Mouse (Mus musculus): ENCODE measurements around the gene Pdlim5. TPM values are rescaled to one million over a fixed set of nuclear protein-coding genes. Genes with fewer than 3 reads are reported as not detected.
"Not testable (repeated sequence)": the region's sequence is repeated elsewhere in the genome, so short reads cannot be mapped to it uniquely, and the experiment has no call there.

Gene Pdlim5
- total RNA-seq, 2 experiments from 2014 or later, result 16.7 to 17.5 TPM

GRCm38 (mm10) chr3:142209057-142209456 is 186.4 kb downstream of the Pdlim5 start:
- no peak for ATAC-seq (replicated peaks; ENCODE audit: poor library complexity, severe bottlenecking)

GRCm38 (mm10) chr3:142207488-142207887 is 188.0 kb downstream of the Pdlim5 start:
- ATAC-seq (replicated peaks; ENCODE audit: poor library complexity, severe bottlenecking), result no peak

- no peak for ATAC-seq (replicated peaks; ENCODE audit: poor library complexity, severe bottlenecking)
These were observed 189.2 kb downstream of the Pdlim5 start for GRCm38 (mm10) chr3:142206316-142206715.

GRCm38 (mm10) chr3:142196142-142196541 is 199.4 kb downstream of the Pdlim5 start:
- ATAC-seq (replicated peaks; ENCODE audit: poor library complexity, severe bottlenecking), result no peak

- not testable (repeated sequence) for ATAC-seq (replicated peaks; ENCODE audit: poor library complexity, severe bottlenecking)
These were observed 203.9 kb downstream of the Pdlim5 start for GRCm38 (mm10) chr3:142191627-142192026.

Other genes with a start within 250 kb of the Pdlim5 start
- gene Bmpr1b, start 226.3 kb downstream of the Pdlim5 start, total RNA-seq (2014; fragmentation: Nextera tagmentation), result not detected in 2 replicates
- gene Bmpr1b, start 226.3 kb downstream of the Pdlim5 start, total RNA-seq (2017), result not detected in 2 replicates
- 5.2 and 11.1 TPM in 2 replicates for gene Gbp5, start 98.3 kb upstream of the Pdlim5 start, total RNA-seq (2014; fragmentation: Nextera tagmentation)
- gene Gbp5, start 98.3 kb upstream of the Pdlim5 start, total RNA-seq (2017), result 9.4 and 11.3 TPM in 2 replicates
- 14.2 and 25.7 TPM in 2 replicates for gene Gbp7, start 134.6 kb upstream of the Pdlim5 start, total RNA-seq (2014; fragmentation: Nextera tagmentation)
- gene Gbp7, start 134.6 kb upstream of the Pdlim5 start, total RNA-seq (2017), result 24.3 and 27.4 TPM in 2 replicates
- 54.0 and 85.4 TPM in 2 replicates for gene Gbp3, start 164.3 kb upstream of the Pdlim5 start, total RNA-seq (2014; fragmentation: Nextera tagmentation)
- gene Gbp3, start 164.3 kb upstream of the Pdlim5 start, total RNA-seq (2017), result 71.1 and 77.3 TPM in 2 replicates
- not detected in 2 replicates for gene Gbp2b, start 199.2 kb upstream of the Pdlim5 start, total RNA-seq (2014; fragmentation: Nextera tagmentation)
- gene Gbp2b, start 199.2 kb upstream of the Pdlim5 start, total RNA-seq (2017), result not detected in 2 replicates
- 7.1 and 9.0 TPM in 2 replicates for gene Gbp2, start 224.9 kb upstream of the Pdlim5 start, total RNA-seq (2014; fragmentation: Nextera tagmentation)
- 8.8 and 11.0 TPM in 2 replicates for gene Gbp2, start 224.9 kb upstream of the Pdlim5 start, total RNA-seq (2017)